Mouse (Mus musculus) limb, embryonic 15.5 days (tissue): ENCODE results near the gene Scn11a. TPM values are rescaled to one million over a fixed set of nuclear protein-coding genes. Genes with fewer than 3 reads are reported as not detected.

ENCODE experiments used
- ATAC-seq: fragments of 200-750 bp; cut with Nextera tagmentation; 2 replicates; pipeline ENCODE4 v1.8.0; 2017; ENCODE audit warnings: low read depth, moderate TSS enrichment; ENCODE audit not compliant: insufficient number of reproducible peaks, low FRiP score, low TSS enrichment
- H3K27ac ChIP-seq: fragments of 300-500 bp; sonication (generic); 2 replicates; pipeline ENCODE4 v1.5.1; 2015; ENCODE audit warnings: moderate library complexity, mild to moderate bottlenecking, inconsistent platforms
- H3K27me3 ChIP-seq: fragments of 300-500 bp; sonication (generic); 2 replicates; pipeline ENCODE4 v1.6.1; 2015; ENCODE audit warnings: inconsistent platforms
- H3K36me3 ChIP-seq: fragments of 300-500 bp; sonication (generic); 2 replicates; pipeline ENCODE4 v1.6.1; 2015; ENCODE audit warnings: inconsistent platforms
- H3K4me1 ChIP-seq: fragments of 300-500 bp; sonication (generic); 2 replicates; pipeline ENCODE4 v1.6.1; 2015; ENCODE audit warnings: inconsistent platforms
- H3K4me2 ChIP-seq: fragments of 300-500 bp; sonication (generic); 2 replicates; pipeline ENCODE4 v1.6.1; 2015; ENCODE audit warnings: mild to moderate bottlenecking, inconsistent platforms
- H3K4me3 ChIP-seq: fragments of 300-500 bp; sonication (generic); 2 replicates; pipeline ENCODE4 v1.5.1; 2015; ENCODE audit warnings: mild to moderate bottlenecking, inconsistent platforms
- H3K9ac ChIP-seq: fragments of 300-500 bp; sonication (generic); 2 replicates; pipeline ENCODE4 v1.6.1; 2015; ENCODE audit warnings: inconsistent platforms
- H3K9me3 ChIP-seq: fragments of 300-500 bp; sonication (generic); 2 replicates; pipeline ENCODE4 v1.6.1; 2016; ENCODE audit warnings: inconsistent platforms
- WGBS: fragments of 180-500 bp; shearing (Covaris S2); methylation state at CpG from one replicate; pipeline ENCODE4 v1.1.7; 2015; 5-methylcytosine and 5-hydroxymethylcytosine counted together
- polyA plus RNA-seq: library from polyadenylated mRNA; unstranded; fragments of >200 nt; fragmentation: Nextera tagmentation; extraction: Ambion mirVana; gene quantifications from 2 replicates; pipeline ENCODE4 v1.2.1, GENCODE M21; 2015

Scn11a gene
- polyA plus RNA-seq, 1 experiment from 2014 or later = 0.09 TPM

DNA sequence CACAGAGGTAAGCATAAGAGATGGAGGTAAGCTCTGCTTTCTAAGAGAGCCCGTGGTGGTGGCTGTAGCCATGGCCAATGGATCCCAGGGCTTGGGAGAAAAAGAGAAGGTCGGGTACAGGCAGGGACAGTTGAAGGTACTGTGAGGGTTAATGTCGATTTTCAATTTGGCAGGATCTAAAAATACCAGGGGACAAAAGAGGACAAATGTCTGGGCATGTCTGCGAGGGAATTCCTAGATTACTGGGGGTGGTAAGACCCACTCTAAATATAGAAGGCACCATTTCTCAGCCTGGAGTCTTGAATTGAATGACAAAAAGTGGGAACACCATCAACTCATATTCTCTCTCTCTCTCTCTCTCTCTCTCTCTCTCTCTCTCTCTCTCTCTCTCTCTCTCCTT is 30.8 kb downstream of the Scn11a start:
- Histone ChIP-seq H3K27me3 (no peaks in the 10 kb centered on the region), H3K36me3 (no peaks in the 10 kb centered on the region), H3K9ac (no peak overlapping the region), H3K4me2 (no peak overlapping the region), H3K9me3 (no peaks in the 10 kb centered on the region), H3K27ac (no peak overlapping the region), H3K4me3 (no peak overlapping the region), H3K4me1 (no peaks in the 10 kb centered on the region)
- no peak for ATAC-seq
- WGBS = 54% methylated on average over 4 of the region's 4 CpGs

DNA sequence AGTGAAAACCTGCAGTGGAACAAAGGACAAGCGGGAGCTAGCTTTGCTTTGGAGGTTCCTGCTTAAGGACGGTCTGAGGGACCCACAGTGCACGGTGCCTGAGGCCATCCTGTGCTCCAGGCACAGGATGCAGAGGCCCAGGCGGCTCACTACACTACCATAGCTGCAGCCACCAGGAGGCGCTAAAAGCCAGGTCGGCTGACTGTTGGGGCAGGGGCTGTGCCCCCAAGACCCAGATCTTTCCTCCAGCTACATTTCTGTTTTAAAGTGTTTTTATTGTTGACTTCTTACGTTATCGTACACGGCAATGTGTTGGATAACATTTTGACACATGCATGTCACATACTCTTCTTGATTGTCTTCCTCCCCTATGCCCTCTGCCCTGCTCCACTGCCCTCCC is 32.8 kb downstream of the Scn11a start:
- H3K36me3 ChIP-seq = no peaks in the 10 kb centered on the region
- no peaks in the 10 kb centered on the region for H3K9me3 ChIP-seq
- H3K27me3 ChIP-seq = no peaks in the 10 kb centered on the region
- no peak overlapping the region for H3K4me2 ChIP-seq
- no peak overlapping the region for H3K9ac ChIP-seq
- H3K27ac ChIP-seq = no peak overlapping the region
- no peak overlapping the region for H3K4me3 ChIP-seq
- ATAC-seq = no peak
- 47% methylated on average over 9 of the region's 9 CpGs for WGBS
- H3K4me1 ChIP-seq = no peaks in the 10 kb centered on the region

DNA sequence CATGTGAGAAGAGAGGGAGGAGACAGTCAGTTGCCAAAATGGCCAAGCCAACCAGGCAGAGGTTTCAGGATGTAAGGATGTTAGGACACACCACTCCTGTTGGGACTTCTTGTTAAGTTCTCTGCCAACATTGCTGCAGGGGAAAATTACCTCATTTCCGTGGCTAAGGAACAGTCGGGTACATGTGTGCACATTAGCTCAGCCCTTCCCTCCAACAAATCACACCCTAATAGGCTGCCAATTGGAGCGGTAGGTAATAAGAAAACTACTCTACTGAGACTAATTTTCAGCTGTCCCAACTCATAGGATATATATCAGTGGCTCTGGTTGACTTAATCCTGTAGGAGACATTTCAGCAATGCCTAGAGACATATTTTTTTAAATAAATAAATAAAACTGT is 44.4 kb downstream of the Scn11a start:
- WGBS = 41% methylated on average over 3 of the region's 3 CpGs
- ATAC-seq = no peak
- H3K27me3 ChIP-seq = no peaks in the 10 kb centered on the region
- no peaks in the 10 kb centered on the region for H3K9me3 ChIP-seq
- no peak overlapping the region for H3K9ac ChIP-seq
- no peak overlapping the region for H3K4me2 ChIP-seq
- H3K4me3 ChIP-seq = no peak overlapping the region
- no peak overlapping the region for H3K27ac ChIP-seq
- no peaks in the 10 kb centered on the region for H3K4me1 ChIP-seq
- H3K36me3 ChIP-seq = no peaks in the 10 kb centered on the region

DNA sequence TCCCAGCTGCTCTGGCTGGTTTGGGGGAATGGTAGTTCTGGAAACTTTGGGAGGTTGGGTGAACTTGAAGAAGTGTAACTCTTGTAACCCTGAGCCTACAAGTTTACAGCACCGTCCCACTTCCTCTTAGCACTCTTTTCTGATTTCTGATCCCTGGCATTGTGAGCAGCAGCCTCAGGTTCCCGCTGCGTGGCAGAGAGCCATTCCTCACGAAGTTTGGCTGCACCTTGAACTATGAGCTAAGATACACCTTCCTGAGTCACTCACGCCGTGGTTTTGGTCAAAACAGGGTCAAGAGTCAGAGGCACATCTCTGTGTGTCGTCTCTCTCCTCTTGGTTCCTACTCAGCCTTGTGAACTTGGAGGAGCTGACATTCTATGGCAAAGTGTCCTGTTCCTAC is 48.6 kb downstream of the Scn11a start:
- H3K9me3 ChIP-seq = no peaks in the 10 kb centered on the region
- H3K27ac ChIP-seq = no peak overlapping the region
- no peaks in the 10 kb centered on the region for H3K4me1 ChIP-seq
- no peaks in the 10 kb centered on the region for H3K27me3 ChIP-seq
- no peaks in the 10 kb centered on the region for H3K36me3 ChIP-seq
- no peak for ATAC-seq
- H3K4me2 ChIP-seq = no peak overlapping the region
- WGBS = 77% methylated on average over 7 of the region's 7 CpGs
- no peak overlapping the region for H3K4me3 ChIP-seq
- no peak overlapping the region for H3K9ac ChIP-seq

DNA sequence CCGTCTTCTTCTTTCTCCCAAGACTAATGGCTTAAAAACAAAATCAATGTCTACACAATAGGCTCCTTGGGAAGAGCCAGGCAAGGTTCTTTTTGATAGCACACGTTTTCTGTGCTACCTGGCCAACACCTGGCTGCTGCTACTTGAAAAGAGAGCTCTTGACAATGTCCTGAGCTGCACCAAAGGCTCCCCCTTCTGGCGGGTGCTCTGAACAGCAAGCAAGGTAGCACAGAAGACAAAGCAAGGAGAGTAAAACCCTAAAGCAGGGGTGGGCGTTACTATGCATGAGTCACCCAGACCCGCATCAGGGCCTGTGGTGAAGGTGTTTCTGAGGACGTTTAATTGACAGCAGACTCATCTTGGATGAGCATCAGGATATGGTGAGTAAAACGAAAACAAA is 56.7 kb downstream of the Scn11a start:
- ATAC-seq = no peak
- H3K36me3 ChIP-seq = no peaks in the 10 kb centered on the region
- no peak overlapping the region for H3K9ac ChIP-seq
- H3K4me1 ChIP-seq = no peaks in the 10 kb centered on the region
- no peaks in the 10 kb centered on the region for H3K9me3 ChIP-seq
- H3K4me3 ChIP-seq = no peak overlapping the region
- H3K27ac ChIP-seq = no peak overlapping the region
- H3K4me2 ChIP-seq = no peak overlapping the region
- WGBS = 39% methylated on average over 7 of the region's 7 CpGs
- no peaks in the 10 kb centered on the region for H3K27me3 ChIP-seq

DNA sequence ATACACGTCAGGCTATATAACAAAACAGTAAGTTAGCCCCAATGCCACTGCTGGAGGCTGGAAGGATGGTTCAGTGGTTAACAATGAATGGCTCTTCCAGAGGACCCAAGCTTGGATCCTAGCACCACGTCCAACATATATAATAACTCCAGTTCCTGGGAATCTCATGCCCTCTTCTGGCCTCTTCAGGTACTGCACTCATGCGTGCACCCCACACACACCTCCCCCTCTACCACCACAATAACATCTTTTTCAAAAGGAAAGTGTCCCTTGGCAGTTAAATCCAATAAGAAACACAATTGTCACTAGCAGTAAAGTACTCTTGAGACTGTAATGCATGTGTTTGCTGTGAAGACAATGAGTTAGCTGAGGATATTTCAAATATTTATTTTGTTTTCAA is 65.0 kb downstream of the Scn11a start:
- no peak for ATAC-seq
- H3K27ac ChIP-seq = no peak overlapping the region
- no peaks in the 10 kb centered on the region for H3K27me3 ChIP-seq
- H3K9me3 ChIP-seq = no peaks in the 10 kb centered on the region; the same call in 1 of the 2 replicates
- H3K4me3 ChIP-seq = no peak overlapping the region
- 87% methylated on average over 3 of the region's 3 CpGs for WGBS
- no peaks in the 10 kb centered on the region for H3K4me1 ChIP-seq
- no peaks in the 10 kb centered on the region for H3K36me3 ChIP-seq
- H3K4me2 ChIP-seq = no peak overlapping the region
- no peak overlapping the region for H3K9ac ChIP-seq

DNA sequence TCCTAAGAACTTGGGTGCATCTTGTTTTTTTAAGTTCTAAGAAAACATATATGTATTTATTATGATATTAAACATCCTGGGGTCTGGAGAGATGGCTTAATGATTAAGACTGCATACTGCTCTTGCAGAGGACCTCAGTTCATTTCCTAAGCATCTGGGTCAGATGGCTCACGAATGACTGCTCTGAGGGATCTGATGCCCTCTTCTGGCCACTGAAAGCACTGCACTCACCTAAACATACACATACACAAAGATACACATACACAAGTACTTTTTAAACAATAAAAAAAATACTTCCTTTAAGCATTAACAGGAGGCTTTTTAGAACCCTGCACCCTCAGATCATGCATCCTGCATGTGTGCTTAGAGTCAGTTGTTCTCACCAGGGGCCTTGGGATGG is 65.8 kb downstream of the Scn11a start:
- 70% methylated on average over 1 of the region's 1 CpGs for WGBS
- H3K9ac ChIP-seq = no peak overlapping the region
- H3K4me3 ChIP-seq = no peak overlapping the region
- no peak overlapping the region for H3K27ac ChIP-seq
- ATAC-seq = no peak
- no peak overlapping the region for H3K4me2 ChIP-seq
- no peaks in the 10 kb centered on the region for H3K4me1 ChIP-seq
- H3K36me3 ChIP-seq = no peaks in the 10 kb centered on the region
- H3K9me3 ChIP-seq = no peaks in the 10 kb centered on the region; the same call in 1 of the 2 replicates
- no peaks in the 10 kb centered on the region for H3K27me3 ChIP-seq

DNA sequence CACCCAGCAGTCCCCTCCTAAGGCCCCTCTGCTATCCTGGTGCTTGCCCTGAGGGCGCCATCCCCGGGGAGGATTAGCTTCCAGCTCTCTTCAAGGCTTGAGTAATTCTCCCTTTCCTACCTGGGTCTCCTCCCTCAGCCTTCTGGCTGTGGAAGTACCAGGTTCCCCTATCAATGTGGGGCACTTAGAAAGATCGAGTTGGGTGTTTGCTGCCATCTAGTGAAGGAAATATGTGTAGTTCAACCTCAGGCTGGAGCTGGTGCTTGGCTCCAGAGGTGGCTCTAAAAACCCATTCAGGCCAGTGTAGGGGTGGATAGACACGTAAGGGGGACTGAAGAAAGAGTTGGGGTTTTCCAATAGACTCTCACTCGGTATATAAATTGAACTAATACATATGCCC is 73.7 kb downstream of the Scn11a start:
- Histone ChIP-seq H3K4me2 (no peak overlapping the region), H3K4me1 (no peaks in the 10 kb centered on the region), H3K36me3 (no peaks in the 10 kb centered on the region), H3K27ac (no peak overlapping the region), H3K4me3 (no peak overlapping the region), H3K27me3 (no peaks in the 10 kb centered on the region), H3K9me3 (no peaks in the 10 kb centered on the region), H3K9ac (no peak overlapping the region)
- no peak for ATAC-seq
- 22% methylated on average over 5 of the region's 5 CpGs for WGBS

DNA sequence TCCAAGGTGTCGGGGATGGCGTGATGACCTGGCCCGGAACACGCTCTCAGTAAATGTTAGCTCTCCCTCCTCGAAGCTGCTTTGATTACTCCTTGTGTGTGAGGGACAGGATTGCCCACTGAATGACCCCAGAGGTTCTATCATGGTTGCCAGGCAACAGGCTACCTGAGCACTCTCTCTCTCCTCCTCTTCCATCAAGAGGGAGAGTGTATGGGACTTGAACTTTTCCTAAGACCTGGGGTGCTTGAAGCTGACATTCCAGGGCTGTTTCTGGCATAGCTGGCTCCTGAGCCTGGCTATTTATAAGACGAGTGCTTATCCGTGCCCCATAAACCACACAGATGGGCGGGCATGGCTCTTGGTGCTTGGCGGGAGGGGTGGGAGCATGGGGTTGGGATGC is 76.1 kb downstream of the Scn11a start:
- Histone ChIP-seq H3K9ac (no peak overlapping the region), H3K4me1 (no peaks in the 10 kb centered on the region), H3K4me3 (no peak overlapping the region), H3K4me2 (no peak overlapping the region), H3K36me3 (no peaks in the 10 kb centered on the region), H3K9me3 (no peaks in the 10 kb centered on the region), H3K27ac (no peak overlapping the region), H3K27me3 (no peaks in the 10 kb centered on the region)
- no peak for ATAC-seq
- WGBS = 62% methylated on average over 9 of the region's 9 CpGs

DNA sequence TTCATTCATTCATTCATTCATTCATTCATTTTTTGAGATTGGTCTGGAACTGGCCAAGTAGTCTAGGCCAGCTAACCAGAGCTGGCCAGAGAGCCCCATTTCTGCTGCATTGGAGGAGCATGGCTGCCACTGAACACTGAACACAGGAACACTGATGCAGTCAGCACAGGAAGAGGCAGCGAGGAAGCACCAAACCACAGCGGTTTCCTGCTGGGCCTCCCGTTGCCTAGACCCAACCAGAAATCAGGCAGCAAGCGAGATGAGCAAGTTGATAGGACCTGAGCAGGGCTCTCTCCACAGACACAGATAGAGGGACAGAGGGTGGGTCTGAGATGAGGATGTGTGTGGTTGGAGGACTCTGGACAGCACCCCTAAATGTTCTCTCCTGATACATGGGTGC is 81.4 kb downstream of the Scn11a start:
- WGBS = 80% methylated on average over 4 of the region's 4 CpGs
- Histone ChIP-seq H3K4me2 (no peak overlapping the region), H3K9me3 (no peaks in the 10 kb centered on the region), H3K36me3 (no peaks in the 10 kb centered on the region), H3K27me3 (no peaks in the 10 kb centered on the region), H3K4me3 (no peak overlapping the region), H3K9ac (no peak overlapping the region), H3K4me1 (no peaks in the 10 kb centered on the region), H3K27ac (no peak overlapping the region)
- ATAC-seq = no peak

DNA sequence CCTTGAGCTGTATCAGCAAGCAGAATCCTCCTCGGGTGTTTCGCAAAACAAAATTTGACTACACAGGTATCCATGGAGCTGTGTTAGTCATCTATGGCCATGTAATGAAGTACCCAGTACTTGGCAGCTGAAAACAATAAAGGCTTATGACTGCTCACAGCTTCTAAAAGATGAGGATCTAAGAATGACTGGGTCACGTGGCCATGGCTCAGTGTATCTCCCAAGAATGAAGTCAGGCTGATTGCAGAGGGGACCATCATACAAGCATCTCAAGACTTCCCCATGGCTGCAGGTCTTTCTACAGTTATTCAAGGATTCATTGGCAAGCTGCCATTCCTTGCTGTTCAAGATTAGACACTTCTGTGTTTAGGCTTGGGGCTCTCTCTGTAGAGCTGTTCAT is 81.9 kb downstream of the Scn11a start:
- 83% methylated on average over 3 of the region's 3 CpGs for WGBS
- no peak overlapping the region for H3K4me3 ChIP-seq
- ATAC-seq = no peak
- no peak overlapping the region for H3K9ac ChIP-seq
- H3K36me3 ChIP-seq = no peaks in the 10 kb centered on the region
- H3K9me3 ChIP-seq = no peaks in the 10 kb centered on the region
- no peaks in the 10 kb centered on the region for H3K4me1 ChIP-seq
- H3K4me2 ChIP-seq = no peak overlapping the region
- H3K27me3 ChIP-seq = no peaks in the 10 kb centered on the region
- H3K27ac ChIP-seq = no peak overlapping the region

DNA sequence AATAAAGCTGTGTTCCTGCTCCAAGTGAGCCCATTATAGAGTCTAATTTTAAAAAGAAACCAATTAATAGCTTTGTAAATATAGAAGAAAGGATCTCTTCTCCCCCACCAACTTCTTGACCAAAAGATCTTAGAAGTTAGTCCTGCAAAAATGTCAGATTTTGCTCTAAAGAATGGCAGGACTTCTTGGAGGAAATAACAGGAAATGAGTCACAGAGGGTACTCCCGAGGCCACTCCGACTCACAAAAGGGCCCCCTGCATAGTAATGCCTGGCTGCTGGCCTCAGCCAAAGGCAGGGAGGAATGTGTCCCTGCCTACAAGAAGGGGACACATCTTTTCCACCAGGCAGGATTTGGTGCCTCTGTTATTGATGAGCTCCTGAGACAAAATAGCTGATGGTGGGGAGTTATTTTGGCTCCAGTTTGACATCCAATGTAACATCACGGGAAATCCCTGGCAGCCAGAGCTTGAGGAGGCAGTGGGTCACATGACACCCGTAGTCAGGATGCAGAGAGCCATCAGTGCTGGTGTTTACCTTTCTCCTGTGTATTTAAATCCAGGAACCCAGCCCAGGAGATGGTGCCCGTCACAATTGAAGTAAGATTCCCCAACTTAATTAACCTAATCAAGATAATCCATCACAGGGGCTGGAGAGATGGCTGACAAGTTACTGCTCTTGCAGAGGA is 84.0 kb downstream of the Scn11a start:
- ATAC-seq = no peak
- Histone ChIP-seq H3K27ac (no peak overlapping the region), H3K4me3 (no peak overlapping the region), H3K9ac (no peak overlapping the region), H3K27me3 (no peaks in the 10 kb centered on the region), H3K4me1 (no peaks in the 10 kb centered on the region), H3K9me3 (no peaks in the 10 kb centered on the region), H3K4me2 (no peak overlapping the region), H3K36me3 (no peaks in the 10 kb centered on the region)
- 40% methylated on average over 5 of the region's 5 CpGs for WGBS
